Mouse (Mus musculus) spleen, adult 18-20 months (tissue): ENCODE results near the gene Ttc6.

Experiments
- DNase-seq, 2 experiments: peaks; one replicate each; pipeline ENCODE4 v3.0.0; 2022; ENCODE audit warnings: mixed read lengths in 2 of 2

Gene Ttc6

DNA sequence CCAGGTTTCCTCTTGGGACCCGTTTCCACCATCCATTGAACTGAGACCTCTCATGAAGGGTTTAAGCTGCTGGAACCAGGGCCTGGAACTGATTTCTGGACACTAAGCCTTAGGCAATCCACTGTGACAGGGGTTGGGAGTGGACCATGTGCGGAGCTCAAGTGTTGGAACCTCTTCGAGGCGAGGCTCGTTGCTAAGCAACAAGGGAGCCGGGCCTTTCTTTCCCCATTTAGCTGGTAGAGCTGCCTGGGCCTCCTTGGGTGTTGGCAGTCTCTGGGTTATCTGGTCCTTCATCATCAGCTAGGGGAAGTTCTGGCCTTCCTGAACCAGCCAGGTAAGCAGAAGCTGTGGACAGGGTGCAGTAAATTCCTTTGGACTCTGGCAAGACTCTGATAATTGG, at the start of gene Ttc6:
TSS of gene Ttc6 (plus strand) at position 205 of the 400 bp plus-strand sequence.
- DNase-seq, result no peak

DNA sequence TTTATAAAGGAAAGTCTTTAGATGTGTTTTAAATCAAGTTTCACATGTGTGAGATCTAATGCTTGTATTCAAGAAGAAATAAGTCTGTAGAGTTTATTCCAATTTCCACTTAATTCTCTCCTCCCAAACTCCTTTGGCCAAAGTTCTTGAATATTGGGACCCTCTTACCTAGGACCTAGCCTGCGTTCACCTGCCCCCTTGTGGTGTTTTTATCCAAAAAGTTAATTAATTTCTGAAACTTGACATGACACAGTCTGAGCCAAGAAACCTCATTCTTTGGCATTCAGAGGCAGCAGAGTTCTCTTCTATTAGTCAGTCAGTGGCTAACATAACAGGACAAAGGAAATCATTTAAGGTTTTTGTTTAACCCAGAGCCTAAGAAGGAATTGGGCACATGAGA, 49.4 kb upstream of the Ttc6 start:
- DNase-seq, result no peak

DNA sequence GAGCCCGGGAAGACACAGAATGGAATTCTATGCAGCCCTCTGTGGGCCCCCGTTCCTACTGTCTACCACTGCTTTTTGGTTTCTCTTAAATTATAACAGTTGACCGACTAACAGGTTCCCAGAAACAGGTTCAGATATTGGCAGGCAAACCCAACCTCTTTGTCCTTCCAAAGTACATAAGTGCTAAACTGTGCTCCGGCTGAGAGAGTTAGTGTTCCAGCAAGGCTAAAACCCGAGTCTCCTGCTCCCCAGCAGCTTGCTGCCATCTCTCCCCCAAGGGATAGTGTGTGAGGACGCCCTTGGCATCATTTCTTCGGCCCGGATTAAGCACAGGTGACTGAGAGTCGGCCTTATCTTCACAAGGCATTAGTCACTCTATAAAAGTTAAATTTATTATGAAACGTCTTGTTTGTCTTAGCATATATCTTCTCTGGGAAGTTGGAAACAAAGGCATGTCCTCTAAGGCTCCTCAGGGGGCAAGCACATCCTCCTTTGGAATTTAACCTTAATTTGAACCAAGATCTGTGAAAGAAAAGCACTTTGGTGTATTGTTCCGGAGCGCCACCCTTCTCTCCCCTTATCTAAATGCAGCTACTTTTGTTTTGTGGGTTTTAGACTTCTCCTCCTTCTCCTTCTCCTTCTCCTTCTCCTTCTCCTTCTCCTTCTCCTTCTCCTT, 48.1 kb upstream of the Ttc6 start:
- DNase-seq, result no peak

DNA sequence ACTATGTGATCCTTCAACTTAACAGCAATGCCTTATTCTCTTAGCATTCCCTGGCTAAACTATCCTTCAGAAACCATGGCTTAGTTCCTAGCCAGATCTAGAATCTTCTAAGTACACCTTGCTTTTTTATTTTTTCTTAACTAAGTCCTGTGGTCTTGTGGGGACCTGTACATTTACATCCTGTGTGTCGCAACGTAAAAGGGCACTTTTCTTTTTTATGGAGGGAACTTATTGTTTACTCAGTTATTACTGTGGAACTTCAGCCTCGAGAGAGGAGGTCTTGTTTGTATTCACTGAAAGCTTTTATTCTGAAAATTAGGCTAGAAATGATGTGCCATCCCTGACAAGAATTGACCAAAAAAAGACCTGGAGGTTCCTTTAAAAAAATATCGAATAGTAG, 35.6 kb upstream of the Ttc6 start:
- no peak for DNase-seq

DNA sequence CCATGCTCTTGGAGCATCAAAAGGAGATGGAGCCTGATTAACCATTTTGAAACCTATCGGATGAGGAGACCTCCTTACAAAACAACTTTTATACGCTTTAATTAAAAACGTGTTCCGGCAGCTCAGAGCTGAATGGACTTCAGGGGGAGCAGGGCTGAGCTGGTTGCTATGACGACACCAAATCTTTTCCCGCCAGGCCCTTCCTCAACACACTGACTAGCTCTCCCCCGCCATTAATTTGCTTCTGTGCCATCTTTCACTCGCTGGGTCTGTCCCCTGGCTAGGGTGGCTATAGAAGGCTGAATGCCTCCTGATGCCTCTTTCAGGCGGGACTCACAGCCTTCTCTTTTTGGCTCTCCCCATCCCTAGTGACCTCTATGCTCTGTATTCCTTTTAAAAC, 33.4 kb upstream of the Ttc6 start:
- DNase-seq, result no peak

DNA sequence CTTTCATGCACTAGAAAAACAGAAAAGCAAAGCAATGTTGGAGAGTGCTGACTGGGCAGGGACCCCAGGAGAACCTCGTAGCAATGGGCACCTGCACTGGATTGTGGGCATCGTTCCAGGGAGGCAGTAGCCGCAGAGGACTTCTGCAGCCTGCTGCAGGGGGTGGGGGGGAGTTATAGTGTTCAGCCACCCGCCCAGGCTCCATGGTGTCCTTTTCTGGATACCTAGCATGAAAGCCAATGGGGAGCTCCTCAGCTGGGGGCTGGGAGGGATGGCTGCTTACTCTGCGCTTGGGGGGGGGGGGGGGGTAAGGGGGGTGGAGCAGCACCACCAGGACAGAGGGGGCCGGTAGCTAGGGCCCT, 29.4 kb upstream of the Ttc6 start:
- DNase-seq, result no peak

DNA sequence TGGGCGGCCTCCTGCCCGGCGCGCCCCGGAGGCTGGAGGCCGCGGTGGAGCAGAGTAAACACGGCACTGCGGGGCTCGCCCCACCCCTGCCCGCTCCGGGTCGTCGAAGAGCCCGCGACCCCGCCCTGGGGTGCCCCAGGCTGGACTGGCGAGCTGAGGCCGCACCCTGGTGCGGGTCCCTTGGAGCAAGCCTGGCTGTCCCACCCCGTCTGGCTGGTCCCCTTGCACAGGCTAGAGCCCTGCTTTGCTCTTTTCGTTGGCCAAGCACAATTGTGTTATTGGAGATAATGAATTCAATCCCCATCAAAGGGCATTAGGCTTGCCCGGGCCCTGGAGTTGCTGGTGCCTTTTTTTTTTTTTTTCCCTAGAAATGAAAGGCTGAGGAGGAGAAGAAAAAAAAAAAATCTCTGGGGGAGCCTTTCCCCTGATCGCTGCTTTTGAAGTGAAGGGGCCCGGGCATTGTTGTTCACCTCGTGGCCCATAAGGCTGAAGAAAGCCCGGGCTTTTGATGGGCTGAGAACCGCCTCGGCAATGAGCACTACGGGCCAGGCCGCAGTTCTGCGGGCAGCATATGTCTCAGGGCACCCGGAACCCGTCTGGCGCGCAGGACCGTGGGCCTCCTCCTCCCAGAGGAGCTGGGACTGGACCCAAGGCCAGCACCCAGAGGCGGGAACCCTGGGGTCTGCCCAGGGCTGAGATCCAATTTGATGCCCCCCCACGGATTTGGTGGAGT, 28.9 kb upstream of the Ttc6 start:
- DNase-seq, result no peak

DNA sequence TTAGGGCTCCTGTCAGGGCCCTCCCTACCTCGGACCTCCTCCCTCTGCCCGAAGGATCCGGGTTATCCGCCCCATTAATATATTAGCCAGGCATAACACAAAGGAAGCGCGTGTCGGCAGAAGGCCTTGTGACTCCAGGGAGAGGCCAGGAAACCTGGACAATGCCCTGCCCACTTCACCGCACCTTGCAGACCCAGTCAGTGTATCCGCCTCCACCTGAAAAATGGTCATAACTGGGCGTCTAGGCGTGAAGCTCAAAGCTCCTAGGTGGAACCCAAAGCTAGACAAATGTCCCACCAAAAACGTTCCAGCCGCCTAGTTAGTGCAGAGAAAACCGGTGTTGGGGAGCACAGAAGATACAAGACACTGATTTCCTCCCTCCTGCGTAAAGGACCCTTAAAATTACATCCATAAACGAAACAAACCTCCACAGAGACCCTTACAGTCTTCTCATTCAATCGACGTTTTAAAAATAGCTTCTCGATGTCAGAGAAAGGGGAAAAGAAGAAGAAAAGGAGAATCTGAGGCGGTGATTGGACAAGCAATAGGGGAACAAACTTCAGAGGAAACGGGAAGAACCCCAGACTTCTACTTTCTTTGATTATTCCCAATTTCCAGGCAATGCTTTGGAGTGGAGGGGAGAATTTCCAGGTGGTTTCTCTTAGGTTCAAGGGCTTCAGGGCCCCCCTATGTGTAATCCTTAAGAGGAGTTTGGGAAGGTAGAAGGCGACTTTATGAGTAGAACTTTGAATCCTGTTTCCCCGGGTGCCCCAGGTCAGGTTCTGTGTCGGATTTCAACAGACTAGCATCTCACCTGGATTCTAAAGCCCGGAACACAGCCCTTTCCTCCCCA, 27.6 kb upstream of the Ttc6 start:
- DNase-seq, result no peak

DNA sequence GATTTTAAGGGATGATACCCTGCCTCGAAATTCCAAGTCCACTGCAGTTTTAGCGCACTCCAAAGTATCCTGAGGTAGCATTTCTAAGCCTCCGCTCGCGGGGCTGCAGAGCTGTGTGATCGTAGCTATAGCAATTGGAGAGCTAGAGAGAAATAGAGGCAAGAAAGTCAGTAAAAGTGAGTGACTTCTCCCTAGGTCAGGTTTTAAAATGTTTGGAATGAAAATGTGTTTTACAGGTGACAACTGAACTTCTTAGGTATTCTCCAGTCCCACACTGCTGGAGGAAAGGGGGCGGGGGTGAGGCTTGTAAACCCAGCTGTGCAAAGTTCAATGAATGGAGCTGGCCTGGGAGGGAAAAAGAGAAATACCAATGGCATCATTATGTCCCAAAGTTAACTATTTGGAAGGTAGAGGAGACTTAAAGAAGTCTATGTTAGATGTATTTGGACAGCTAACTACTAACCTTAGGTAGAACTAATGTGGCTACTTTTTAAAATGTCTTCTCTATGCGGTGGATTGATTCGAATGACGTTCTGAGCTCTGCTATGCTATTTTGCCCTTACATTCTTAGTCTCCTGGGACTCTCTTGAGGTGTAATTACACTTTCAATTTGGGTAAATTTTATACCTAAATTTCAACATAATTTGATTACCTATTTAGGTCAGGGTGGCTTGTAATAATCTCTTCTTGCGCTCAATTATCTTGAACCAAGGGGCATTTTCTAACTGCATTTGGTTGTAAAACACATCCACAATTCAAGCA, 26.8 kb upstream of the Ttc6 start:
- no peak for DNase-seq

DNA sequence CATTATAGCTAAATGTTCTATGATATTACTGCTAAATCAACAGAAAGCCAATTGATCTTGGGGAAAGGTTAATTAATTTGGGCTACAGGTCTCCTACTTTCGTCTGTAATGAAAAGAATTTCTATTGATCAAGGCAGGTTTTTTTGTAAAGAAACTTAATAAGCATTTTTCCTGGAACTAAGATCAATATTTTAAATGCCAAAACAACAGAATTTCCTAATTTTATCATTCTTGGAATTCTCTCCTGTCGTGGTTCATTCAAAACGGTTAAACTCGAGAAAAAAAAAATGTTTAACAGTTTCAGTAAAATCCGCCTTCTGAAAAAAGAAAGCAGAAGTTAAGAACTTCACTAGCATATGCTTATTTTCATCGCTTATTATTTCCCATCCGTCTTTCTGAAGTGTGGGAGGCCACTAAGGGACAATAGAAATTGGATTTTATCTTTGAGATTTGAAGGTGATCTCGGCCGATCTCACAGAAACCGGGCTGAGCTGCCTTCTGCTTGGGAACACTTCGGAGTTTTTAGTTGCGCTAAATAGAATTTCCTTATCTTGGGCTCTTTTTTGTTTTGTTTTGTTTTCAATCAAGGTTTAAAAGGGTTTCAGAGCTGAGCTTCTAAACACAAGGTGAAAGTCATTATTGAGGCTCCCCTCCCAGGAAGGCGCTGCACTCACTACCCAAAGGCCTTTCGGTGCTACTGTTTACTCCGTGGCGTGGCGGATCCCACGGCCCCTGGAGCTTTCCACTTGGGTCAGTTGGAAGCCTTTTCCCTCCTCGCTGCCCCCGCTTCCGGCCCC, 25.9 kb upstream of the Ttc6 start:
- no peak for DNase-seq

DNA sequence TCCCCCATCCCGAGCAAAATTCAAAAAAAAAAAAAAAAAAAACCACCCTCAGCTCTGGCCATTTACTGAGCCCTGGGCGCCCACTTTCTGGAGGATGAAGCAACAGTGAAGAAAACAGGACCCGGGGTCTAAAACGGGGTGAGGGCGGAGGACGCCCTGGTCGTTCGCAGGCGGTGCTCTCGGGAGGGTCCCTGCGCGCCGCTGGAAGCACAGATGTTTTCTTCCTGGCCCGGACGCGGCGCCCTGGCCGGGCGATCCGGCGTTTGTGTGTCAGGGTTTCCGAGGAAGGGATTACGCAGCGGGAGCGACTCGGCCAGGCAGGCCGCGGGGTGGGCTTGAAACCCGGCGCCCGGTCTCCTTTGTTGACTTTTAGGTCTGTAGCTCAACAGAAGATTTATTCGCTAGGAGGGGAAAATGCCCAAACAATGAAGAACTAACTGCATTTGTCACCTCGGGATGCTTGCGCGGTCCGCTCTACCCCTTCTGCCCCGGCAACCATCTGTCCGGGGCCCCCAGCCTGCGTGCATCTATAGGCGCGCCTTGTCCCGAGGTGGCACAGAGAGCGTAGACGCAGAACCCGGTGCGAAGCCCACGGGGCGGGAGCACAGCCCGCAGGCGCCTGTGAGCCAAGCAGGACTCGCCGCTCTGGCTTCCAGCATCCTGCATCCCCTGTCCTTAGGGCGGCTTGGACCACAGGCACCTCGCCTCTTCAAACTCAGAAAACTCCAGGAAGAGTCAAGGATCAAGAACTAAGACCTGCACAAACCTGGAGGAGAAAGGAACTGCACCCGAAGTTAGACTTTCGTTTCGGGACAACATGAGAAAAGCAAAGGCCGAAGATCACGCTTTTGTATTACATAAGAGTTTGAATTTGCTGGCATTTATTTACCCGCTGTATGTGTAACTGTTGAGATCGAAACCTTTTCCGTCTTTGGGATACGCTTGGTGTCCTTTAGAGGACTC, 25.0 kb upstream of the Ttc6 start:
- no peak for DNase-seq

DNA sequence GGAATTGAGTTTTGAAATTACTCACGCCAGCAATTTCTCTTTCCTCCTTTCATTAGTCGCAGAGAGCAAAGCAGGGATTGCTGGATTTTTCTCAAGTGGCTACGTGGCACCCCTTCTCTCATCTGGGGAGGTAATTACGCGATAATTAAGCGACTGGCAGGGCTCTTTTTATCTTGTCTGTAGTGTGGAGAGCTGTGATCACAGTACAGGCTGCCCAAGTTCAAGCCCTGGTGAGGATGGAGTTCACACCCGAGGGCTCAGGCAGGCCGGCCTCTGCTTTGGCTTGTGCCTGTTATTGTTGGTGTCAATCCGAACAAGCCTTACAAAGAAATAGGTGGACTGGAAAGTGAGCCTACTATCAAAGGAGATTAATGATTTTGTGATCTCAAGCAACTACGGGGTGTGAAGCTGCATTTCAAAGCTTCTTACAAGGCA, 24.3 kb upstream of the Ttc6 start:
- no peak for DNase-seq

DNA sequence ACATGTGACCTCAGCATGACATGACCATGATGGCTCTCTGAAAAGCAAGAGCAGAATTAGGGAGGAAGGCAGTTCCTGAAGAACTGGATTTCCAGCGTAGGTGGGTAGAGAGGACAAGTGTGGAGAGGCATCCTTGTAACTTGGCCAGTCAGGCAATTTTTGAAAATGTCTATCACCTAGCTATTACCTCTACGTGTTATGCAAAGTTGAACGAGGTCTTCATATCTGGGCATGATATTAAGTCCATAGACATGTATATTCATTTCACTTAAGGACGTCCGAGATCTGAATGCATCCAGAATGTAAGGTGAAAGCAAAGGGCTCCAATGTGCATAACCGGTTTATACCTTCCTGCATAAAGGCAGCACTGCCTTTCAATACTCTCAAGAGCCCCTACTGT, 22.8 kb upstream of the Ttc6 start:
- no peak for DNase-seq

DNA sequence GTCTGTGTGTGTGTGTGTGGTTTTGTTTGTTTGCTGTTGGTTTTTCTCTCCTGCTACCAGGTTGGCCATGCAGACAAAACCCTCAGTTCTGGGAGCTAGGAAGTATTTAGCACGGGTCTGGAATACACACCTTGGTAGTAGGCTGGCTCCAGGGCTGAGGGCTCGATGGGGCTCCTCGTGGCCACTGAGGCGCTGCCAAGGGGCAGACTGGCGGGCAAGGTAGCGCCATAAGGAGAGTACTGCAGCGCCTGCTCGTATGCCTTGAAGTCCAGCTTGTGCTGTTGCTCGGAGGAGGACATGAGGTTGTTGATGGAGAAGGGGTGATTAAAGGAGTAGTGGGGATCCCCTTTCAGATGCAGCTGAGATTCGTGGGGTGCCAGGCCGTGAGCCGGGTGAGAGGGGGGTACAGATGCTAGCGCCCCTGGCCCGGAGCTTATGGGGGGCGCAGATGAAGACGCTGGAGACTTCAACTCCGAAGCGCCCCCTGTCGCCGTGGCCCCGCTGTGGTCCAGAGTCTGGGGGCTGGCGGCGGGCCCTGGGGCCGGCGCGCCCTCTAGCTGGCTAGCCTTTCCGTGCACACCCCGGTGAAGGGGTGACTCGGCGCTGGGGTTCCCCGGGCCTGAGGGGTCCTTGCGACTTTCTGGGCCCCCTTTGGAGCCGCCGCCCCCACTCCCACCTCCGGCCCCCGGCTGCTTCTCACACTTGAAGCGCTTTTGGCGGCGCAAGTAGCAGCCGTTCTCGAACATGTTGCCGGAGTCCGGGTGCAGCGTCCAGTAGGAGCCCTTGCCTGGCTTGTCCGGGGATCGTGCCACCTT, 21.8 kb upstream of the Ttc6 start:
- DNase-seq, result no peak

DNA sequence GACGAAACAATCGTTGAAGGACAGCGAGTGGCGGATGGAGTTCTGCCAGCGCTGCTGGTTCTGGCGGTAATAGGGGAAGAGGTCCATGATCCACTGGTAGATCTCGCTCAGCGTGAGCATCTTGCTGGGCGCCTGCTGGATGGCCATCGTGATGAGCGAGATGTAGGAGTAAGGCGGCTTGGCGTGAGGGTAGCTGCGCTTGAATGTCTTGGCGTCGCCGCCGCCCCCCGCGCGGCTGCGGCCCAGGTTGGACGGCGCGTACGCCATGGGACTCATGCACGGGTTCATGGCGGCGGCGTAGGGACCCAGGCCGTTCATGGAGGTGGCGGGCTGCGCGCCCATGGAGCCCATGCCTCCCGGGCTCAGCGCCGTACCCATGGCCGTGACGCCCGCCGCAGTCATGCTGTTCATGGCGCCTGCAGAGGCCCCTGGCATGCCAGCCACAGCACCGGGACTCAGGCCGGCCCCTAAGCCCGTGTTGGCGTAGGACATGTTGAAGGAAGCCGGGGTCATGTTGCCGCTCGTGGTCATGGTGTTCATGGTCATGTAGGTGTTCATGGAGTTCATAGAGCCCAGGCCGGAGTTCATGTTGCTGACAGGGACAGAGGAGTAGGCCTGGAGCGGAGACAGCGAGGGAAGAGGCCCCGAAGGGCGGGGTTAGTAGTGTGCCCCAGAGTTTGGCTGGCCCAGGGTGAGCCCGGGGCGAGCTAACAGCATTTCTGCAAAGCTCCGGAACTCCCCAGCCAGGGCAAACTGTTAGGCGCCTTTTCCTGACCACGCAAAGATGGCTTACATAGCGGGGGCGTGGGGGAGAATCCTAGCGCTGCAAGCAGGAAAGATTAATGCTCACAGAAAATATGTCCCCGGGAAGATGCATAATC, 20.9 kb upstream of the Ttc6 start:
- no peak for DNase-seq

DNA sequence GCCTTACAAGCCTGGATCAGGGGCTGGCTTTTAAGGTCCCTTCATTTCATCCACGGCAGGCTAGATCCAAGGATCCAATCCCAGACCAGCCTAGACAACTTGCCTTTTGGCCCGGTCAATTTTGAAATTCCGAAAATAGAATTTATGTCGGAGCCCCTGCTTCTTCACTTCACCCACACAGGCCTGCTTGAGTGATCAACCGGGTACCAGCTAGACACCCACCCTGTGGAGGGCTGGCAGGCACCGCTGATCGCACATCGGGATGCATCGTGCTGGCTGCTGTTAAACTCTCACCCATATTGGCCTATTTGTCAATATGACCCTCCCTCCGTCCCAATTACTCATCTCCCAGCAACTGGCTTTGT, 20.3 kb upstream of the Ttc6 start:
- DNase-seq, result no peak

DNA sequence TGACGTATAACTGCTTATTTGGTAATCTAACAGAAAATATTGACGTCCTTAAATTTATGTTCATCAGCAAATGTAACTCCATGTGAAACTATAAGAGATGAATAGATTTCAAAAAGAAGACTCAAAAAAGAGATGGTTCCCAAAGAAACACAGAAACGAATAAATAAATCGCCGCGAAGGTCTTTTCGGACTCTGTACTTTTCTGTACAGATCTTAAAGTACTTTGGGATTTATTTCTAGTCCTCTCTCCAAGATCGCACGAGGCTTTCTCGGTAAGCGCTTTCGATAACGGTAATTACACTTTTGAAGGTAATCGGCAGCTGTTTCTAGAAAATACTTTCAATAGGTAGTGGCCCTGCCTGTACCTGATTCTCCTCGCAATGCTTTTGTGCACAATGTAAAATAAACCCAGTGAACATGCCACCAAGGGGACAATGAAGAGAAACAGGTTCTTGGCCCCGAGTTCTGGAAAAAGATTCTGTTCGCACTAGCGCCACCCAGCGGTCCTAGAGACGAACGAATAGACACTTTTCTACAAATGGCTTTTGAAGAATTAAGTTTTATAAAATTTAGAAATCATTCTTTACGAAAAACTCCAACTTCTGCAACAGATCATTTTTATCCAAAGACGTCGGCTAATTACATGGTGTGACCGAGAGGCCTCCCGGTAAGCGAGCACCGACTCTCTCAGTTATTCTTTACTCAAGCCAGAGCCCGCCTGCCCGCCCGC, 19.1 kb upstream of the Ttc6 start:
- no peak for DNase-seq
